Mouse (Mus musculus) bone marrow, adult 2 months (tissue): ENCODE results near the gene Cdx2.

Experiments
- CTCF ChIP-seq: fragments of 200-500 bp; IDR thresholded peaks from 2 replicates; pipeline ENCODE4 v1.5.1; 2011; ENCODE audit warnings: low read length, control low read depth; ENCODE audit not compliant: control insufficient read depth, insufficient read depth
- POLR2A ChIP-seq: fragments of 200-500 bp; IDR thresholded peaks from 2 replicates; pipeline ENCODE4 v1.6.1; 2011; ENCODE audit warnings: low read depth, mild to moderate bottlenecking, control low read depth, low read length, borderline replicate concordance; ENCODE audit not compliant: control insufficient read depth

DNA sequence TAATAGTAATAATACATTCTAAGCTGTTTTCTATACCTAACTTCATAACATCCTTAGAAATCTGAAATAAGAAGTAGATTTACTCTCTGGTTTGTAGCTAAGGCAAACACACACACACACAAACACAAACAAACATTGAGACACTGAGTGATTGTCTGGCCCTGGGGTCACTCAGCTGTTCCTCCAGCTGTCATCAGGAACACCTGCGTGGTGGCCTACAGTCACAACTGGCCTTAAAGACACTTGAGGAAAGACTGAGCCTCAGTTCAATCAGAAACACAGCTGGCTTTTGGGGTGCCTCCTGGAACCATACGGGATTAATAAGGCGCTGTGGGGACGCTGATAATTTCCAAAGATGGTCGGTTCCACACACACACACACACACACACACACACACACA lies 9.8 kb downstream of the Cdx2 start:
- no peak for TF ChIP-seq CTCF
- TF ChIP-seq POLR2A: no peak
